Mouse (Mus musculus) adrenal gland, adult 18-20 months (tissue): ENCODE measurements around the gene Capsl. TPM values are rescaled to one million over a fixed set of nuclear protein-coding genes. Genes with fewer than 3 reads are reported as not detected.

Experiments
- DNase-seq, 2 experiments: peaks; one replicate each; pipeline ENCODE4 v3.0.0; 2021 to 2022; ENCODE audit warnings: low spot score in 2 of 2
- long read RNA-seq, 2 experiments: library from polyadenylated mRNA; stranded (forward); transcript quantifications; one replicate each; pipeline ENCODE4 v2.0.0; 2021
- total RNA-seq, 2 experiments: library from RNA; stranded (reverse); gene quantifications; 1 replicate in 1 of 2; 2 replicates in 1 of 2; pipeline ENCODE4 v1.2.3; 2021

Gene Capsl
- total RNA-seq: not detected
- long read RNA-seq, experiment 1: 0 reads
- long read RNA-seq, experiment 2: 0 reads

DNA sequence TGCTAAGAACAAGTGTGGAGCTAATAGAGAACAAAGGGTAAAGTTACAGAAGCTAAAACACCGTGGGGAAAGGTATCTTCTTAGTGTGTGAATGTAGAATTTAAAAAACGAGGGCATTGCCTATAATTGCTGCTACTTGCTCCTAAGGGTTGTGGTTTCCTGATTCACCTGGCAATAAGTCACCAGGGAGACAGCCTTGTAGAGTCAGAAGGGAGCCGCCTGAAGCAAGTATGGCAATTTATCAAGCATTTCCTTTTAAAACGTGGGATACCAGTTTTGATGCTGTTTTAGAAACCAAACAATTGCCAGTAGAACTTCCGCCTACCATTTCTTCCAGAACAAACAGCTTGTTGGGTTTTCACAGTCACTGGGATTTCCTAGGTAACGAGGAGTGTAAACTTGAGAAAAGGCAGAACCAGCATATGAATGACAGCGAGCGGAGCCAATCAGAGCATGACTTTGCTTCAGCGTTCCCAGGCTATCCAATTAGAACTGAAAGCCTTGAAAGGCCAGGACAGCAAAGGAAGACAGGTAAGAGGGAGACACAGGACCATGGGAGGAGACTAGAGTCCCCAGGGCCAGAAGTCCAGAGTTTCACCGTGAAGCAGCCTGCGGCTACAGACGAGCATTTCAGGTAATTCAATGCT lies at the start of gene Capsl:
Gene Capsl, plus strand, starts transcription at position 495 of the 647 bp plus-strand sequence.
- peak in 1 of 2 experiments; percentile 27 for DNase-seq

DNA sequence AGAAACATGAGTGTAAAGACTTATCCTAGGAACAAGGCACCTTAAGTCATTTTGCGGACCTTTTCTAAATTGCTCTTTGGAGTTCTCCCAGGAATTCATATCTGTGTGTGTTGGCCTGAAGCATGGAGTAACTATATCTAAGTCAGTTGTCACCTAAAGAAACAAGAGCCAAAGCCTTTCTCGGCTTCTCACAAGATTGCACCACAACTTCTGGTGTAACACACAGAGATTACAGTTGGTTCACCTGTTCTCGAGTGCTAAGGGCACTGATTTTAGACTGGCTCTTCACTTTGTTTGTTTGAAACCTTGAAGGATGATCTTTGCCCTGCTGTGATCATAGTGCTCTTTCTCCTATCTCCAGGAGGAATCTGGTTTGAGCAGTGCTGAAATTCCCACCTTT lies 26.4 kb upstream of the Capsl start:
- DNase-seq: no peak

DNA sequence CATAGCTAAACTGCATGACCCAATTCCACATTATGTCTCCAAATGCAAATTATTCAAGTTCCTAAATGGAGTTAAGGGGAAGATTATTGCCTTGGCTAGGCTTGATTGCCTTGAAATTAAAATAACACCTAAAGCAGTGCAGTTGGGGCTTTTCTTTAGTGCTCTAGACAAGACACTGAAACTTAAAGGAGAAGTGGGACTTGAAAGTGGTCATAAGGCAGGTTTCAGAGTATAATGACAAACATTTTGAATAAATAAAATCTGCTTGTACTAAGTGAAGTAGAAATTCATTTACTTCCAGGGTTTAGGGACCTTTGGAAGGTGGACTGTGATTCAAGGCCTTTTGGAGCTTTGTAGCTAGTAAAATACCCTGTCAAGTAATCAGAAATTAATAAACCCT lies 14.7 kb upstream of the Capsl start:
- no peak for DNase-seq

DNA sequence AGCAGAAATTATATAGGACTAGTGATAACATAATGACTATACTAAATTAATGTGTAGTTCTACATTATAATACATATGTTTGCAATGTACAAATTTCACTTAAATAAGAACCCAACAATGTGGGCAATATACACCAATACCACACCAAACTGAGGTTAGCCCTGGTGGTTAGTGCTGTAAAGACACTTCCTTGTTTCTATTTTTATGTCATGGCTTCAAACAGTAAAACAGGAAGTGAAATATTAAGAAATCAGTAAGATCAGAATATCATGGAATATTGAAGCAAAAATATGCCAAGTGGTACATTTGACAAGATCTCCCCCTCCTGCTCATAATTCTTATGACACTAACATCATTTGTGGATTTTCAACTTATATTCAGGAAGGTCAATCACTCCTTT lies 8.0 kb upstream of the Capsl start:
- DNase-seq: no peak

DNA sequence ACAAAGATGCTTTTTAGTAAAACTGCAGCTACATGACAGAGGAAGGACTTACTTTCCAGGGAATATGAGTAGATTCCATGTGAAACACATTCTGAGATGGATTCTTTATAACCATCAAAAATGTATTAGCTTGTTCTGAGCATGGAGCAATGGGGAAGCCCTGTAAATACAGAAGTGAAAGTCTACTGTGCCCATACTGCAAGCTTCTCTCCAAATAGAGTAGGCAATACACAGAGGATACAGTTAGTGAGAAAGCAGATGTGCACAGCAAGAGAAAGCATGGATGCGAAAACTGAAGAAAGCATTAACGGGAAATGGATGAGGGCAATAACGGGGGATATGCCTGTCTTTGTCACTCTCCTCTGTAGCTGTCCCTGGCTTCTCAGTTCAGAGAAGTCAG lies 6.0 kb upstream of the Capsl start:
- DNase-seq: no peak

DNA sequence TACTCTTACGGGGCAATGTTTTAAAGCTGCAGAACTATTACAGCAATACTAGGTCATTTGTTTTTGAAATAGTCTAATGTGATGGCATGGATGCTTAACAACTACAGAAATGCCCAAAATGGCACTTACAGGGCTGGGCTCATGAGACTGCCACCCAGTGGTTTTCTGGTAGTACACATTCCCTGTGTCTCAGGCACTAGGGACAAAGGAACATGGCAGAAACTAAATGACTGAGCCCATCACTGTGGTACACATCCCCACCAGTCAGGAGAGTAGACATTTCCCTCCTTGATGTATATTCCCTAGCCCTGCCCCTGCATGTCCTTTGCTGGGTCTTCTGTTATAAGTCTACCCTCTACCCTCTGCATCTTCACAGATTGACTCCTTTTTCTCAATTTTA lies 16.2 kb downstream of the Capsl start:
- DNase-seq: no peak

DNA sequence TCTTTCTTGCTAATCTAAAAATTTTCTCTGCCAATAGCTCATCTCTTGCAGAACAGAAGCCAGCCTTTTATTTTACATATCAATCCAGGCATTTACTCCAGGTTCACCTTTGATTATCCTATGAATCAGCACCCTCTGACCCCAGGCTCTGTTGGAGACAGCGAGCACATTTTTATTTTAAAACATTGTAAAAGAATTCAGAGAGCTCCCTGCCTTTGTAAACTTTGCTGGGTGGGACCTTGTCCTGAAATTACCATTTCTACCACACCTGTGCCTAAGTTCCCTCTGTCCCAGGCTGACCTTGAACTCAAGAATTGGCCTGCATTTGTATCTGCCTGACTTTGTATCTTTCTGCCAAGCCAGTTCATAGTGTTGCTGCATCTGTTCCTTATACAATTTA lies 17.0 kb downstream of the Capsl start:
- DNase-seq: no peak

DNA sequence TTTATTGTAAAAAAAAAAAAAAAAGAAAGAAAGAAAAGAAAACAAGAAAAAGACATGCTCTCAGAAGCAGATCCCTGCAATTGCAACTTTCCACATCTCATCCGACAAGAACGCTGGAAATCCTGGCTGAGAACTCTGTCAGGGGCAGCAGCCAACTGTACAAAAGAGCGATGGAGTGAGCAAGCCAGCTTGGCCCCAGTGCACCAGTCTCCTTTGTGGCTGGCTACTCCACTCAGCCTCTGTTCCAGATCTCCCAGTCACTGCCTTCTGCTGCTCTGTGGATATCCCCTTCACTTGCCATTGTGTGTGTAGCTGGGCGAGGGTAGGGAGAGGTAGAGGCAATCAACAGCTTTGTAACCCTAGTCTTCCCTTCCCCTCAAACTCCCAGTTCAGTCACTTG lies 18.4 kb downstream of the Capsl start:
- no peak for DNase-seq

DNA sequence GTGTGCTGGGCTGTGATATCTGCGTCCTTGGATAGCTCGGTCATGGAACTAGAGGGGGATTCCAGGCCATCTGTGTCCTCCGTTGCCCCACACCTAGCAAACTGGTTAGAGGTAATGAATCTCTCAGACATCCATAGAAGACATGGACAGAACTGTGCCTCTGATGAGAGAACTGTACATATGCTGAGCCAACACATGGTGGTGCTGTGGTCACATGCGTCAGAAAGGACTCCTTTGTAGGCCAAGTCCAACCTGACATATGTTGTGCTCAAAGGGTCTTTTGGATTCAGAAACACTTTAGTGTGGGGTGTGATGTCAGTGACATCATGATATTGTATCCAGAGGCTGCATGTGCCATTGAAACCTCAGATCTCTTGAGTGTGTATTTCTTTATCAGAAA lies 19.4 kb downstream of the Capsl start:
- peak; percentile 26 to 32 for DNase-seq

DNA sequence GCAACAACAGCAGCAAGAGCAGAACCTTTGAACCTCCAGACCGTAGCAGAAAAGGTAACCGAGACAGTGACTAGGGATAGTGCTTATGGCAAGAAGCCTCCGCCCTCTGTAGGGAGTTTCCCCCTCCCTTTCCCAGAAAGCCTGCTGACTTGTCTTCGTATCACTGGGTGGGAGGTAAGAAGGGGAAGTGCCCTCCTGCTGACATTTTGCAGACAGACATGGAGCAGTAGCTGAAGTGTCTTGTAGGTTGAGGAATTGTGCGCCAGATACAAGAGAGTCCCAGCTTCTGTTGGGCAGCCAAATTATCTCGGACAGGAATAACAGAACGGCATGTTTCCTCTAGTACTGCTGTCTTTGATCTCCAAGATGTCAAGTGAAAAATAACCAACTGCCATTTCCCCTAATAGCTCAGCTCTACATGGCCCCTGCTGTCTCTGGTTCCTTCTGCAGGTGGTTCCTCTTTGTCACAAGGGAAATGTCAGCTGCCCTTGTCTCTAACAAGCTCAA lies 27.7 kb downstream of the Capsl start:
- DNase-seq: no peak

DNA sequence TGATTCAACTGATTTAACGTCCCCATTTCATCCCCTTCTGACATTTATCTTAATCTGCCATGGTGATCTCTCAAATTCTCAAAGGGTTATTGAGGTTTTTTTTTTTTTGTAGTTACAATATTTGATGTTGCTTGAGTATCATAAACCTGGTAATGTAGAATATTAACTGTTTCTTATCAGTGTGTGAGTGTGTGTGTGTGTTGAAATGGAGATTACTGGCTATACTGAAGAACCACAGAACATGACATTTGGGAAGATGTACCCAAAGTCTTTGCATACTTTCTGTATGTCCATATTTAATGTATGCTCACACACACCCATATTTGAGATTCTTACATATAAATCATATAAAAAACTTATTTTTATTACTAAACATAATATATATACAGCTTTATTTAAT lies 28.2 kb downstream of the Capsl start:
- no peak for DNase-seq

DNA sequence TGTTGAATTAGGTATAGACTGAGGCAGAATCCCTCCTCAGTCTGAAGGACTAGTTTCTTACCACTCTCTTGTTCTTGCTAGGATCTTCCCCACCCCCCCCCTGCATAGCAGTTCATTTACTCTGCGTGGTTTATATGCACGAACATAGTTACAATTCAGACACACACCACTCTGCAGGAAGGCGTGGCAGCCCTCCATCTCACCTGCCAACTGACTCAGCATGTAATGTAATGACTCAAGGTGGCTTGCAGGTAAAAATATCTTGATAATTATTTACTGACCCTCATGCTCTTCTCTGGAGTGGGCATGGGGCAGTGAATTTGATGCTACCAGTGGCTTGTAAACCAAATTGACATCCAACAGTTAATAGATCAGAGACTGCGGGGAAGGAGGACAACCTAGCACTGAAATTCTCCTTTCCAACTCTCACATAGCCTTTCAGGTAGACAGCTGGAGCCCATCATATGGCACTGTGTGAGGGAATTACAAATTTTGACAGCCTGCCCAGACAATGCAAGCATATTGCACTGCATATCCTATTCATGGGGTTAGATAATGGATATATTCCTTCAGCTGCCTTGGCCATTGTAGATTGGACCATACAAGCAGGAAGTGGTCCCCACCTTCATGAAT lies 35.3 kb downstream of the Capsl start:
- DNase-seq: no peak

DNA sequence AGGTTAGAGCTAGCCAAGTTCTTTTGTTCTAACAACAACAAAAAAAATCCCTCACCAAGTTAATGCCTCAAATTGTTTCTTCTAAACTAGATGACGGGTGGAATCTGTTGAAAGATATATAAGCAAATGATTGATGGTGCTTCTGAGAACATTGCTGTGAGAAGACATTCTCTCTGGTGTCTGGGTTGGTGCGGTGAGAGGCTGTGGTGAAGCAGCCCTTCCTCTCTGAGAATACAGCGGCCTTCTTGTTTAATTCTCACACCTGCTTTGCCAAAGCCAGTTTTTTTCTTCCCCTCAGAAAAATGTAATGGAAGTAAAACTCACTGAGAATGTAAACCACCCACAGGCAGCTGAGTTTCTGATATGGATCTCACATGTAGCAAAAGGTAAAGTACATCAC lies 36.3 kb downstream of the Capsl start:
- no peak for DNase-seq

DNA sequence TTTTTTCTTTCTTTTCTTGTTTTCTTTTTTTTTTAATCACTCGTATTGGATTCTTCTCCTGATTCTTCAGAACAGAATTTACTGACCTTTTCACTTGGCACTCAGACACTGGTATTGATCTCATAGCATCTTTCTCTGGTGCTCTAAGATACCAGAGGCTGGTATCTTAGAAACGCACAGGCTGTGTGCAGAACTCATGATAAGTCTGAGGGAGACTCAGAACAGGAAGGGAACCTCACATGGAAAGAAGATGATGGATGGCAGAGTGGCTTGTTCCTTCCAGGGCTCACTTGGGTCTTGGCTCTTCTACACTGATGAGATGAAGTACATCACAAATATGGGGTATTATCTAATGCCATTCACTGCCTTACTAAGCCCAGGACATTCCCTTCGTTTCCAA lies 36.8 kb downstream of the Capsl start:
- DNase-seq: no peak

DNA sequence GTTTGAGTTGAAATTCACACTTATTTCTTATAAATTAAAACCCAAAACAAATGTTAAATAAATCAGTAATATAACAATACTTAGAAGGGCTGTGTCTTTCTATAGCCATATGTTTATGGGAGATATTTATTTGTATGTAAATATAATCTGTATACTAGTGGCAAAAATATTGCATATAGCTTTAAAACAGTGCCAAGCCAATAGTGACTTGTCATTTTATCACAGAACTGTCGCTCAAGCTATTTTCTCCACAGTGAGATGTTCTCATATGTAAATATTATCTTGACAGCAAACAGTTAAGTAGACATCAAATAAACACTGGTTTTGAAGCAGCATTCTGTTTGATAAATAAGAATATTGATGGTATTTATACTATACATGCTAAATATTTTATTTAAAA lies 37.4 kb downstream of the Capsl start:
- DNase-seq: no peak

DNA sequence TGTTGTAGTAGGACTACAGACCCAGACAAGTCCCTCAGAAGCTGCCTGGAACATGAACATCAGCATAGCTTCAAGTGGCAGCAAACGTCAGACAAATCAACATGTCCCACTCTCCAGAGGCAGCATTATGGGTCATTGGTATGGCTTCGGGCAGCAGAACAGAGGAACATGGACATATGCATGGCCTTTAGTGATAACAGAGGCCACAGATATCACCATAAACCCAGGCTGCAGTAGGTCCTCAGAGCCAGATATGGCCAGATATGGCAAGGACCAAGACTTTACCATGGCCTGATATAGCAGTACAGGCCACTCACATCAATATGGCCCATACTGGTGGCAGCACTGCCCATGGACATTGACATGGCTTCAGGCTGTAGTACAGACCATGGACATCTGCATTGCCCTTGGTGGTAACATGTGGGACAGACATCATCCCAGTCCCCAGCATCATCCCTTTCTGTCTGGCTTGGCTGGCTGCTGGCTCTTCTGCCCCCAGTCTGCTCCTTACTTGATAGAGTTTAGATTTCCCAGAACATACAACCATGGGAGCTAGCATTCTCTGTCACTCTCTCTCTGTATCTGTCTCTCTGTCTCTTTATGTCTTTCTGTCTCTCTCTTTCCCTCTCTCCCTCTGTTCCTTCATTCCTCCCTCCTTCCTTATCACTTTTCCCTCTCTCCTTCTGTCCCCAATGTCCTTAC lies 53.7 kb downstream of the Capsl start:
- DNase-seq: no peak

DNA sequence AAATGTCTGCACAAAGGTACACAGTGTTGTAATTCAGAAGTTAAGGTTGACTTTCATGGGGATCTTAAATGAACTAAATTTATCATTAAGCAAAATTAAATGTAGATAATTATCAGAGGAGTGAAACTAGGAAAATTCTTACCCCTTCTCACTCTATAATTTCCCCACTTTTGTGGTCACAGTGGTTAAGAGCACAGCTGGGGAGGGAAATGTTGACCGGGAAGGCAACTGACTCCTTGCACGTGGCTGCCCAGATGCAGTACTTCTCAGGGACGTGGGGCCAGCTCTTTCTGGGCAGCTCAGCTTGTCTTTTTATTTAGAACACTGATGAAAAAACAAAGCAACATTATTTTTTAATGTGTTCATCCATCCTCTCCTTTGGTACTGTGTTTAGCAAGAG lies 56.2 kb downstream of the Capsl start:
- no peak for DNase-seq

Other genes with a start within 250 kb of the Capsl start
- not detected for gene Ugt3a1, start 159.1 kb upstream of the Capsl start, total RNA-seq
- gene Ugt3a2, start 100.5 kb upstream of the Capsl start, total RNA-seq: under 1 TPM; 0.16 to 0.20 TPM
- 1 to 10 TPM in 1 of 2 experiments, under 1 TPM in 1; 0.60 to 1.4 TPM for gene Il7r, start 94.1 kb downstream of the Capsl start, total RNA-seq